Mouse (Mus musculus) megakaryocyte progenitor cell, adult 5-6 weeks (primary cell): ENCODE data around the gene Gm20696. TPM values are rescaled to one million over a fixed set of nuclear protein-coding genes. Genes with fewer than 3 reads are reported as not detected.

Experiments
- ATAC-seq: replicated peaks from 2 replicates; pipeline ENCODE4 v1.8.0; 2016; ENCODE audit warnings: mild to moderate bottlenecking, moderate TSS enrichment, inconsistent platforms; ENCODE audit not compliant: poor library complexity
- total RNA-seq, 2 experiments: library from RNA; stranded (forward) in 1 of 2; stranded (reverse) in 1 of 2; fragments of 157-497, 149-512 nt in 1 of 2; fragments of 200-1000 nt in 1 of 2; gene quantifications; 2 replicates each; pipeline versions ENCODE4 v1.2.3 to v1.2.4; 2015 to 2017

Gm20696 gene
- total RNA-seq, 2 experiments from 2014 or later = 2.7 to 11.8 TPM

DNA sequence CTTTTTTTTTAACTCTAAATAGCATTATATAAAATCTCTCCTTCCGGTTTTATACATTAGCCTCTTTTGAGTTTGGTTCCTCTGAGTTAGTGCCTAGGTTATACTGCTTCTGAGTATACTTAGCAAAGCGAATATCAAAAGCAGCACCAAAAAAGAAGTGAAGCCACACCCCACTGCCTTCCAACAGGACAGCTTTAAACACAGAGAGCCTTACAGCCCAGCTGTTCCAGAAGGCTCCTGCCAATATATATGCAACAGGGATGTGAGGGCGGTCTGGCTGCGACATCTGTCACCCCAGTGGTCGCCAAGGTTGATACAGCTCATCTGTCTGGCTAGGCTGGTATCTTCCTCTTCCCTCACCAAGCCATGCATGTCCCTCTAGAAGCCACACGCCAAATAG lies 91.0 kb downstream of the Gm20696 start:
- no peak for ATAC-seq

DNA sequence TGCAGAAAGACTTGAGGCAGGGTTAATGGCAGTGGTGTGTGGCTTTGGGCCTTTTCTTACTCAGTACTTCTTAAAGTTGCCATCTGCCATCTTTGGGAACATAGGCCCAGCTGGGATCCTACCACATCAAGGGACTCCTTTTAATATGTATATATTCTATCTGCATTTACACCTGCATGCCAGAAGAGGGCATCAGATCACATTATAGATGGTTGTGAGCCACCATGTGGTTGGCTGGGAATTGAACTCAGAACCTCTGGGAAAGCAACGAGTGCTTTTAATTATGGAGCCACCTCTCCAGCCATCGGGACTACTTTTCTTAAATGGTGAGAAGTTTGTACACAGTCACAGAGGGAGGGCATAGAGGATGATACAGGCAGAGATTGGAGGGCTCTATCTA lies 93.3 kb downstream of the Gm20696 start:
- no peak for ATAC-seq

DNA sequence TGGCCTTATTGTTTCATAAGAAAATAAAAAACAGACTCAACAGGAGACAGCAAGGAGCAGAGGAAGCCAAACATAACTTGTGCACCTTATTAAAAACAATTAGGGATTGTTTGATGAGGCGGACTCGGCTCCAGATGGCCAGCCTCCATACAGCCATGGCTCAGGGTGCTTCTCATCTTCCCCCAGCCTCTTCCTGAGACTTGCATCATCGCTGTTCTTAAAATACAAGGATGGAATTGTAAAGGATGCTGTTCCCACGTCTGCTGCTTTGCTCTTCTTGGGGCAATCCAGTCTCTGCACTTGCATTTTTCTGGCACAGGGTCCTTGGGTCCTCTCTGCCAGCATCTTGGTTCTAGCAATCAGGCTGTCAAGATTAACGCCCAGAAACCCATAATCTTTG lies 94.5 kb downstream of the Gm20696 start:
- no peak for ATAC-seq

DNA sequence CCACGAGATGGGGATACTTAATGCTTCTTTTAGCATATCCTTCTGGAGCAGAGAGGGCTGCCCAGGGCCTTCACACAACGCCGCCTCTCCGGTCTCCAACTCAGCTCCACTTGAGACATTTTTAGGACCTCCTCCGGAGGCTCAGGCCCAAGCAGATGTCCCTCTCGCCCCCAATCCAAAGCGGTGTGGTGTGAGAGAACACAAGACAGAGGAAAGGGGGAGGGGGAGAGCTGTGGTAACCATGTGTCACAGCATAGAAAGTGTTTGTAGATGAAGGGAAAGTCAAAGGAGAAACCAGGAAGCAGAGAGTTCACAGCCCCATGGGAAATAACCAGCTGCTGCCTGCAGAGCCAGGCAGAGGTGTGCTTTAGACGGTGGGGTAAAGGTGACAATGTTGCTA lies 99.7 kb downstream of the Gm20696 start:
- no peak for ATAC-seq

DNA sequence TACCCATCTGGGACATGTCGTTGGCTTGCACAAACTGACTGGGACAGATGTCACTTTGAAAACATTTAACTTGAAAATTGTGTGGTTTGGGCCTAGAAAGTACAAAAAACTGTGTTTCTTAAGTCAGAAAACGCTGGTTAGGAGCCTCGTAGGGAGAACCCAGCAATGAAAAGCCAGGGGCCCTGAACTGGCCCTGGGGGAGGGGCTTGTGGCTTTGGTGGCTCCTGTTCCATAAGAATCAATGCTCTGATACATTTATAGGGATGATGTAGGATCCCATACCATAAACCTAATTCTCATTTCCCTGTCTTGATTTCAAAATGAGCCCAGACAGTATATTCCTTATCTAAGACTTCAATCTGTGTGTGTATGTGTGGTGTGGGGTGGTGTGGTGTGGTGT lies 101.8 kb downstream of the Gm20696 start:
- no peak for ATAC-seq

DNA sequence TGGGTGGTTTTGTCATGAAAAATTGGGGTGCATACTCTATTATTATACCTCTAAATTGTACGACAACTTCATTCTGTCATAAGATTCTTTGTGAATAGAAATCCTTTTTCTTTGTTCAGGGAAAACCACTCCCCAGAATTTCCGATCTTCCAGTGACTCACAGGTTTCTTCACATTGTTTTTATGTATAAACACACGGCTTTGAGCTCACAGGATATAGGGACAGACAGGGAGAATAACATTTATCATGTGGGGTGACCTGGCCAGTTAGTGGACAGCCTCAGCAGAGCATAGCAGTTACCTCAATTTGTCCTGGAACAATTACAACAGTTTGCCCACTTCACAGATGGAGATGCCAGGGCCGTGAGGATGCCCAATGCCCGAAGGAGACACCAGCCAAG lies 109.6 kb downstream of the Gm20696 start:
- no peak for ATAC-seq

DNA sequence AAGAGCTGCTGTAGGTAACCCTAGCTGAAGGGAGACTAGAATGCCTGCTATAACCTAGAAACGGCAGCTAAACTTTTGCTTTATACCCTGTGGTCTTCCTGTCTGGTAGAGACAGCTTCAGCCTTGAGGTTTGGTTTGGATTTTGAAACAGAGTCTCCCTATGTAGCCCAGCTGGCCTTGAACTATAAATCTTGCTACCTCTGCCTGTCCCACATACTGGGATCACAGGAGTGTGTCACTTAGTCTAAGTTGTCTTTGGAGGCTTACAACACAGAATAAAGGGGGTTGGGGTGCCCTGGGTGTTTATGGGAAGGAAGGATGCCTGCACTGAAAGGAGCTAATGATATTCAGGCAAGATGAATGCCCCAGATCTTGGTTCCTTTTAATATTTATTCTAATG lies 113.8 kb downstream of the Gm20696 start:
- no peak for ATAC-seq

DNA sequence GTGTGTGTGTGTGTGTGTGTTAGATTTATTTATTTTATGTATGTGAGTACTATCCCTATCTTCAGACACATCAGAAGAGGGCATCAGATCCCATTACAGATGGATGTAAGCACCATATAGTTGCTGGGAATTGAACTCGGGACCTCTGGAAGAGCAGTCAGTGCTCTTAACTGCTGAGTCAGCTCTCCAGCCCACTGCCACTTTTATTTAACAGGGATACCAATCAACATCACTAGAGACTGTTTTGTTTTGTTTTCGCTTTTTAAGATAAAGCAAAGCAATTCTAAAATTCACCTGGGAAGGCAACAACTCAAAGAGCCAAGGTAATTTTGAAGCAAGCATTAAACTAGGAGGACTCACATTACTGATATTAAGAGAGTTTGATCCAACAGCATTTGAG lies 120.2 kb downstream of the Gm20696 start:
- ATAC-seq = no peak

DNA sequence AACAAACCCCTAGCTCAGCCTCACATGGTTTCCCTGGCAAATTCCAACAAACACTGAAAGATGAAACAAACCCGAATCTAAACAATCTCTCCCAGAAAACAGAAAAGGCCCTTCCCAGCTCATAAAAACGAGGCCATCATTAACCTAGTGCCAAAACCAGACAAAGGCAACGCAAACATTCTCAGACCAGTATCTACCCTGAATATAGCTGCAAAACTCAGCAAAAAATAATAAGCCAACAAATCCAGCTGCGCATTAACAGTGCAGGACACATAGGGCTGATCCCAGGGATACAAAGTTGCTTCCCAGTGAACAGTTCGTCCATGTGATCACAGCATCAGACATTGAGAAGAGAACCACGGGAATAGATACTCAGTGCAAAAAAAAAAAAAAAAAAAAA lies 121.2 kb downstream of the Gm20696 start:
- no peak for ATAC-seq

DNA sequence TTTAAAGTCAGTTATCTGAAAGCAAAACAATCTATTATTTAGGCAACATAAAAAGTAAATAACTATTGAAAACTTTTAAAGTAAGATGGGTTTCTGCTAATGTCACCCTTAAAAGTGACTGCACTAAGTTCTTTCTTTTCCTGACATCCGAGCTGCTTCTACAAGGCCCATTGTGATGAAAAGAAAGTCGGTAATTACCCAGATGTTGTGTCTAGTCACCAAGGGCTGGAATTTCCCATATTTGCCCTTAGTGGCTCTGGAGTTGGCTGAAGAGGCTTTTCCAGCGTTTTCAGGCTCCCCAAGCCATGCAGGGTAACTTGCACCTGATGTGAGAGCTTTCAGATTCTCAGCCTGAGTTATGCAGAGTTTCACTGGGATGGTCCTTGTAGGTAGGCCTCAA lies 125.5 kb downstream of the Gm20696 start:
- no peak for ATAC-seq

DNA sequence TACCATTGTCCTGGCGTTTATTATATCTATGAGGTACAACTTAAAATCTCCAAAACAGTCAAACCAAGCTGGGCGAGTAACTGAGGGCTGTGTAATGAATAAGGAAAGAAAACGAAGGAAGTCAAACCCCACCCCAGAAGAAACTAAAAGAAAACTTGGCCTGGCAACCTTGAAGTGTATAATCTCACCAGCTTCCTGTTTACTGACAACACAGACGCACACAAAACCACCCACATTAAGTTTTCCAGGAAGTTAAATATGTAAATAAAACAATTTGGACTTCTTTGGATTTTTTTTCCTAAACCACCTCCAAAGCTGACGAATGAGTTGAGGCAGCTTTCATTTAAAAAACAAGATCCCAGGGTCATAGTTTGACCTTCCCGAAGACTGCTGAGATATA lies 125.9 kb downstream of the Gm20696 start:
- ATAC-seq = no peak

DNA sequence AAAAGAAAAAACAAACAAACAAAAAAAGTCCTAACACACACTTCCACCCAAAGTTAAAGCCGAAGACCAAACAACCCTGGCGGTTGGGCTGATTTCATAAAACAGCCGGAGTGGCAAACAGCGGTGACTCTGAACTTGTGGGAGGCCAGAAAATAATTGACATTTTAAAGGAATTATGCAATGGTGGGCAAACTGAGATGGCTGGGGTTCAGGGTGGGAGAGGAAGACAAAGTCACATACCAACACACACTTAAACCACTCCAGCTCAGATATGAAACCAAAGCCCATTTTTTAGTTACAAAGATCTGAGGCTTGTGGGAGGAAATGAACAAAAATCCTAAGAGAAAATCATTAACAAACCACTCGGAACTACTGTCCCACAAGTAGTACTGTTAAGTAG lies 126.5 kb downstream of the Gm20696 start:
- ATAC-seq = no peak

DNA sequence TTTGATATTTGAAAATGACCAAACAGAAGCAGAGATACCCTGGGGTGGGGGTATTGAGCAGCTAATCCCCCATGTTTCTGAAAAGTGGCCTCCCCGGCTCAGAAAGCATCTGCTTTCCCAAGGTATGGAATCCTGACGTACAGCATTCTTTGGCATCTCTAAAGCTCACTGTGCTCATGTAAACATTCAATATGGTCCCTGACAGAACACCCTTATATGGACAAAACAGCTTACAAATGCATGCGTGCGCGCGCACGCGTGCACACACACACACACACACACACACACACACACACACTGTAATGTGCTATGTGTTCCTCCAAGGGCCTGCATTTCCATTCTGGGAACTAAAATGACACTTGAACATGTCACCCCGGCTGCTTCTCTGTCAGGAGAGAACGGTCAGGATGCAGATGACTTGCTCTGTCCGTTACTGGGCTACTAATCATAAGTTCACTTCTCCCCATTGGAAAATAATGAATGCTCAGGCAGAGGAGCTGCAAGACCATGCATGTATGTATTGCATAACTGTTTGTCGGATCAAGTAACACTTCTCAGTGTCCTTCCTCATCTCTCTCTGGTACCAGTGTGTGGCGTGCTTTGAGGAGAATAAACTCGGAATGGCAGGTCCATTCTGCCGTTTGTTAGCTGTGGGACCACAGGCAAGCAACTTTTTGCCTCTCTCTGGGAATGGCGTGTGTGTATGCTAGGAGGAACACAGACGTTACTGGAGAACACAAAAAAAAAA lies 128.2 kb downstream of the Gm20696 start:
- peak; percentile 50 for ATAC-seq

DNA sequence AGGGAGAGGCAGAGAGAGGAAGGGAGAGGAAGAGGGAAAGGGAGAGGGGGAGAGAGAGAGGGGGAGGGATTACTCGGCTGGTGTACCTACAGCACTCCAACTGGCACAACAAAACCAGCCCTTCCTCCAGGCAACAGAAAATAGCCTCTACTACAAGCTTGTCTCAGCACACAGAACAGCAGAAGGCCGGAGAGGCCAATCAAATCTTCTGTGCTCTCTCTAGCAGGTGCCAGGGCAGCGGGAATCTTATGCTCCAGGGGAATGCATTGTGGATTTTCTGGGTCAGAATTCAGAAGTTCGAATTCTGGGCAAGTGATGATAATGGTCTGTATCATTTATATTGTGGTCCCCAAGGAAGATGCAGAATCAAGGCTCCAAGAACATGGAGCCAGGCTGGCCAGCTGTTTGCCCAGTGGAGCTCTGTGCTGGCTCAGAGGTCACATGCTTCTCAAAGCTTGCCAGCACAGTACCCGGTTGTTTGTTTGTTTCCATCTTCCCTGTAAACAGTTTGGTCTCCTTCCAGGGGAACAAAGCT lies 132.3 kb downstream of the Gm20696 start:
- ATAC-seq = no peak

DNA sequence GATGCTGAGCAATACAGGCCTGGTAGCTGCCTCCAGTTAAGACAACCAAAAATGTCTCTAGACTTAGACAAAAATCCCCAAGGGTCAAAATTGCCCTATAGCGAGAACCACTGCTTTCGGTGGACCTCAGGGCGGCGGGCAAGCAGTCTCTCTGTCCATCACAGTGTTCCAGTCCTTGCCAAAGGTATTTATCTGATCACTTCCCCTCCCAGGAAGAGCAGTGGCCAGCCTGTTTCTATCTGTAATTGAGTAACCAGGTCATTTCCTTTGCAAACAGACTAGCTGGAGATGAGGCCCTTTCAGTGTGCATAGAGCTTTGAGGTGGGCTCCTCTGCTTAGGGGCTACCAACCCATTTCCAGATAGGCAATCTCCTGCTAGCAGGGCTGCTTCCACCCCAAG lies 134.1 kb downstream of the Gm20696 start:
- peak; percentile 48 for ATAC-seq

DNA sequence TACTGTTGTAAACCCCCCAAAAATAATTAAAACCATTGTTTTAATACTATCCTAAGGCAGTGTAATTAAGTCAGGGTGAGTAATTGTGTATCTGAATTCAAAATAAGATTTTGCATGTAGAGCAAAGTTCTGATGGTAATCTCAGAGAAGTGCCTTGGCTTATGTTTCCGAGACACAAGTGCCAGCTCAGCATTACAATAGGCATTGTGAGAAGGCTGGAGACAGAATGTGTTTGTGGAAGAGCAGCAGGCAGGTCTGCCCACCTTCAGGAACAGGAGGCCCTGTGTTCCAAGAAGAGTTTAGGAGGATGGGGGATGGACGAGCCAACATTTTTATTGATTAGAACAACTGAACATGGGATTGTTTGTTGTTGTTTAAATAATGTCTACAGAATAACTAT lies 137.6 kb downstream of the Gm20696 start:
- ATAC-seq = no peak

DNA sequence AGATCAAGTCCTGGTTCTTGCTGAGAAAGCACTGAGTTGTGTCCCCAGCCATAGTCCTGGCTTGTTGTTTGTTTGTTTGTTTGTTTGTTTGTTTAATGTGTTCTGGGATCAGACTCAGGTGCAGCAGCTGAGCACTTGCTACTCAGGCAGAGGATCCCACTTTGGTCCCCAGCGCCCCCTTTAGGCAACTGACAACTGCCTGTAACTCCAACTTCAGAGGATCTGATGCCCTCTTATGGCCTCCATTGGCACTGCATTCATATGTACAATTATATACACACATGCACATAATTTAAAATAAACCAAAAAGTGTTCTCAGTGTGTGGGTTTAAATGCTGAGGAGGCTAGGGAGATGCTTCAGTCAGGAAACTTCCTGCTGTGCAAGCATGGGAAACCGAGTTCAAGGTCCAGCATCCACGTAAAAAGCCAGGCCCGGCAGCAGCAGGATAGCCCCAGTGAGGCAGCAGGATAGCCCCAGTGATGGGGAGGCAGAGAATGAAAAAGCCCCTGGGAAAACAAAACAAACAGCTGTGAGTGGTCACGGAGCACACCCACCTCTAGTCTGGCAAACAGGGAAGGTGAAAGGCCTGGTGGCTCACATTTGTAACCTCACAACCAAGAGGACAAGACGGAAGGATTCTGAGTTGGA lies 139.0 kb downstream of the Gm20696 start:
- ATAC-seq = no peak

DNA sequence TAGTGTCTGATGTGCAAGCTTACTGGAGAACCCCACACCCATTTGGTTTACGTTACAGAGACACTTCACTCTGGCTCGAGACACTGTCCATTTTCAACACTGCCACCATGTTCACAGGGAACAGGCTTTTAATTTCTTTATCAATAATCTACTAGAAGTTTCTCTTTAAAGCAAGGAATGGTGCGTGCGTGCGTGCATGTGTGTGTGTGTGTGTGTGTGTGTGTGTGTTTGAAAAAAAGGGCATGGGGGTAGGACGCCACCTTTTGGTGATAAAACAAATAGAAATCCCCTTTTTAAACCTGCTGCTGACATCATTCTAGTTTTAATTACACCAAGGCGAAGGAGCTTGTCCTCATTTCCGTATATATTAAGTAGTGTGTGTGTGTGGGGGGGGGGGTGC lies 141.2 kb downstream of the Gm20696 start:
- peak; percentile 17; the same call in 1 of the 2 replicates for ATAC-seq

DNA sequence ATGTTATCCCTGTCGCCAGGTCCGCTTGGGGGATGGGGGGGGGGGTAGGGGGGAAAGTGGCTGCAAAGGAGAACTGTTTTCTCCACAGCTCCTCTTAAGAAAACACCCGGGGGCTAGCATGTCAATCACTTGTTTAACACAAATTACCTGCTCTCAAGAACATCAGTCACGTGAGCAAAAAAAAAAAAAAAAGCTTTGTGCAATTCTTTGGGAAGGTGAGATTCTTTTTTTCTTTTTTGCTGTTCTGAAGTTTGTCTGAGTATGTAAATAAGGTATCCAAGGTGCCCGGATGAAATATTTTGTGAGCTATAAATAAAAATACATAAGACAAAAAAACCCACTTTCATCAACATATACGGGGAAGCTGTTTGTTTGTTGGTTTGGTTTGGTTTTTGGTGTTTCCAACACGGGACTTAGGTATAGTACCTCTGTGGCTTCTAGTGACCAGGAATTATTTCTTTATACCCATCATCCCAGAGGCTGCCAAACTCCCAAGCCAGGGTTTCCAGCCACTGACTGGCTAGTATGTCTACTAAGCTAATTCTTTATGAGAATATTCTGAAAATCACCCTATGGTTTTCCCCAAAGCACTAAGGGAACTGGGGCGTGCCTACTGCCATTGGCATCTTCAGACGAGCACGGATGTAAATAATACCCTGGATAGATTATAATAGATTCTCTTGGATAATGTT lies 142.8 kb downstream of the Gm20696 start:
- no peak for ATAC-seq

DNA sequence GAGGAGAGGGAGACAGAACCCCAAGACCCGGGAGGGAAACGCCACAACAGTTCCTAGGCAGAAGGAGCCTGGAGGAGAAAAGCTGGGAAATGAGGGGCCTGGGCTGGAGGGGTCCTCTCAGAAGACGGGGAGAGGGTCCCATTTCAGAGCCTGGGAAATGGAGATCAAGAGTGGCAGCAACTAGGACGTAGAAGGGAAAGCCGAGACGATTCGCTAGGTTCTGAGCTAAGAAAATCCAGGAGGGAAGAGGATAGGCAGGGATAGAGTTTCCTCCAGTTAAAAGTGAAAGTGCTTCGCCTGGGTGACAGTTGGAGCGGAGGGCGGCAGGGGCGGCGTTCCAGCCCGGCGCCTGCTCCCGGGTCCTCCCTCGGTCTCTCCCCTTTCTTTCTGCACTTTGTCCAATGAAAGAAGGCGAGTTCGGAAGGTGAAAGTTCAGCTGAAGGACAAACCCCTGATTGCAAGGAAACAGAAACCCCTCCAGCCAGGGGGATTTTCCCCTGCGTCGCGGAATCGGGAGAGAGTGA lies 143.4 kb downstream of the Gm20696 start:
- peak; percentile 53 for ATAC-seq

DNA sequence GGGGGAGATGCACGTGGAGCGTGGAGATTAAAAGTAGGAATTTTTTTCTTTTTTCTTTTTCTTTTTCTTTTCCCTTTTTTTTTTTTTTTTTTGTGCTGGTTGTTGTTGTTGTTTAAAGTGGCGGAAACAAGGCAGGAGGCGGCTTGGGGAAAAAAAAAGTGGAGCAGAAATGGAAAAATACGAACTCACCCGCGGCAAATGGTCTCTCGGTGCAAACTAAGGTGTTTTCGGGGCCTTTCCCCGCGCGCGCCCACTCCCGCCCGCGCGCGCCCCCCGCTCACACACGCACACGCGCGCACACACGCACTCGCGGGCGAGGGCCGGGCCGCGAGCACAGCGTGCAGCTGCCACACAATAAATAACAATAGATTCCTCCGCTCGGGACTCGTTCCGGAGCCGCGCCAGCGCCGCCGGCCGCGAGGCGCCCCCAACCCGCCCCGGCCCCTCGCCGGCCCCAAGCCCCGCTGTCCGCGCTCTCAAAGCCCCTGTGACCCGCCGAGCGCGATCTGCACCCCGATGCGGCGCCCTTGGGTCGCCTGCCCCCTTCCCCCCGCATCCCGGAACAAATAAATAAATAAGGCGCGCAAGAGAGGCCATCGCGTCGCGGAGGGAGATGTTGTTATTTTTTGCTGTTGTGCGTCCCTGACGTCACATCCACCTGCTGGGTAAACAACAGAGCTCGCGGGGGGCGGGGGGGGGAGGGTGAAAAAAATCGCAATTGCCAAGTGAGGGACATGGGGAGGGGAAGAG lies 144.1 kb downstream of the Gm20696 start, which contains the start of gene Foxp1:
Foxp1 (minus strand) TSS at position 363 of the 750 bp plus-strand sequence.
- ATAC-seq = peak; percentile 59
